Mouse (Mus musculus) NIH3T3 (cell line): ENCODE data around the gene Ppp1r1c.
A peak's percentile ranks its signal among the peaks of the same experiment; 100 is the strongest.
"Not testable (repeated sequence)": the region's sequence is repeated elsewhere in the genome, so short reads cannot be mapped to it uniquely, and the experiment has no call there.

Experiments
- DNase-seq: peaks from one replicate; pipeline ENCODE4 v3.0.0-alpha.2; 2012; ENCODE audit warnings: low read depth

Gene Ppp1r1c

DNA sequence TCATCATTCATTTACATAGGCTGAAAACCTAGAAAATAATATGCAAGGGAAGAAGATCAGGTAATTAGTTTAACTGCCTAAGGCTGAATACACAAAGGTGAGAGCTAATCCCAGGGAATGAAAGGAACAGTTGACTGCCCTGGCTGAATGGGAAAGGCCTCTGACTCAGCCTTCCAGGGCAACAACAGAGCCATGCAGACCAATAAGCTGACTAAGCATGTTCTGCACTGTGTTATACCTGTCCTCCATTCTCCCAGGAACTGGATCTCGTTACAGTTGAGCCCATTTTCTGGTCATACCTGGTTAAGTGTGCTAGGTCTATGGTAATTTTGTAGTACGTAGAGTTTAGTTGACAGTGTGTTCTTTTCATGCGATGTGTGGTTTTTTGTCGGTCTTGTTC, 36.6 kb downstream of the Ppp1r1c start:
- DNase-seq, result no peak

DNA sequence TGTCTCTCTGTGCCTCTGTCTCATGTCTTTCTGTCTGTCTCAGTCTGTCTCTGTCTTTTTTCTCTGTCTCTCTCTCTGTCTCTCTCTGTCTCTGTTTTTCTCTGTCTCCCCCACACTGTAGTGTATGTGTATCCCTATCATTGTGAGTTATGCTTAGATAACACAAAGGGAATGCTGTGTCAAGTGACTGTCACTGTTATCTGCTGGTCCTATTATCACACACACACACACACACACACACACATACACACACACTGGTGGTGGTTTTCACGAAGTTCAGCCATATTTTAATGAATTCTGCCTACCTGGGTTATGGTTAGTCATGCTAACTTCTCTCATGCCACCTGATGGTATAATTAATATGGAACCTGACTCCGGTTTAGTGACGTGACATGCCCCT, 44.1 kb downstream of the Ppp1r1c start:
- DNase-seq, result no peak

DNA sequence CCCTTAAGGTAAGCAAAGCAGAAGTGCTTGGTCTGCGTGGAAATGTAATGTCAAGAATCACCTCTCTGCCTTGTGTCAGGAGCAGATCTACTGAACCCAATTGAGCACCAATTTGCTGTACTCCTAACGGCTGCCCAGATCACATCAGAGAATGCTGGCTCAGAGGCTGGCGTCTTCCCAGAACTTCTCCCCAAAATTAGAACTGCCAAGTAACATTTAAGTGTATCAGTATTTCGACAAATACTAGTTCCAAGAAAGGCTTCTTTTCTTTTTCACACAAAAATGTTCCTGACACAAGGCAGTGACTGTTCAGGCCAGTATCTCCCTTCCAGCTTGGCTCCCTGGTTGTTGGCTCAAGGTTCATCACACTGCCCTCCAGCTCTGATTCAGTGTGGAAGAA, 52.4 kb downstream of the Ppp1r1c start:
- peak; percentile 27 for DNase-seq

DNA sequence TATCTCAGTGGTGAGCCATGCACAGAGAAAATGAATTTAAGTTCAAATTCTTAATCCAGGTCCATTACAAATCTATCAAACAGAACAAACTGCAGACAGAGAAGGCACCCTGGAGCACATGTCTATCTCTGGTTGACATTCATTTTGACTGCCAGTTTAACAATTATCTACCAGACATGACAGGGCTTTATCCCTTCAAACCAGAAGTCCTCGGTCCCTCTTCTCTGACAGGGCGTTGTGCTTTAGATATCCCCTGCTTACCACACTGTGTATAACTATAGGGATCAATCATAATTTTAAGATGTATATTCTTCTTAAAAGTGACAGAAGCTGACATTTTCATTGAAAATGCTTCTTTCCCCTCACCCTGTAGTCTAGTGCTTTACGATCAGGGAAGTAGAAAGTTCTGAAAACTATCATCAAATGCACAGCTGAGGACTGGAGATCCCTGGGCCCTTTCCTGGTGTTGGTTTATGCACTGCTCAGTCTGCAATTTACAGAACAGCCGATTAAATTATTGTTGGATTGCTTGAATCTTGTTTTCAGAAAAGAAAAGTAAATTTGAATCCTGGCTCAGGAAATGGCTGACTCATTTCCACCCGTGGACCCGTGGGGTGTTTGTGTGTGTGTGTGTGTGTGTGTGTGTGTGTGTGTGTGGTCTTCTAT, 55.3 kb downstream of the Ppp1r1c start:
- DNase-seq, result no peak

DNA sequence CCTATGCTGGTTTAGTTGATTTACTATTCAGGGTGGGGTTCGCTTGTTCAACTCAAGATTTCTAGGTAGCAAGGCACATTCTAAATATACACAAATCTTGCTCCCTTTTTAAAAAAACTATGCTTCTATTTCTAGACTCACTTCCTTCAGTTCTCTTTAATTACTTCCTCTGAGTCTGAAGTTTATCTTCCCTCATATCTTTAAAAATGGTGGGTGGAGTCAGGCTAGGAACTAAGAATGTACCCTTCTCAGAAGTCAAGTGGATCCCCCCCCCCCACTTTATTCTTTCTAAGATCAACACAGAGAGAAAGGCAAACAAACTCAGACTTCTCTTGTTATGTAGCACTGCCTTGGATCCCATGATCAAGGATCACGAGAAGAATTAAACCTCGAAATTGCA, 57.5 kb downstream of the Ppp1r1c start:
- DNase-seq, result no peak

DNA sequence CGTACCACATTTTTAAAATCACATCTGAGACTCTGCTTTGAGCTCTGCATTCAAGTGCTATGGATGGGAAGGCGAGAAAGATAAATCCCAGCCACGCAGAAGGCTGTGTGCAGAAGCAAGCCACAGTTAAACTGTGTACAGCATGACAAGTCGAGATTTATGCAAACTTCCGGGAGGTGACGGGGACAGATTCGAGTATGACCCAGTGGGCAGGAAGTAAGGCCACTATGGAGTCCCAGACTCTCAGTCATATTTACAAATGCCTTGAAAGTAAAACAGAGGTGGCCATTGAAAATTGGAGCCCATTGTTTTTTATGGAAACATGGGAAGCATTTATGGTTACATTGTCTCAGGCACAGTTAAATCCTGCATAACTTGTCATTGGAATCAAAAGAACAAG, 58.1 kb downstream of the Ppp1r1c start:
- DNase-seq, result no peak

DNA sequence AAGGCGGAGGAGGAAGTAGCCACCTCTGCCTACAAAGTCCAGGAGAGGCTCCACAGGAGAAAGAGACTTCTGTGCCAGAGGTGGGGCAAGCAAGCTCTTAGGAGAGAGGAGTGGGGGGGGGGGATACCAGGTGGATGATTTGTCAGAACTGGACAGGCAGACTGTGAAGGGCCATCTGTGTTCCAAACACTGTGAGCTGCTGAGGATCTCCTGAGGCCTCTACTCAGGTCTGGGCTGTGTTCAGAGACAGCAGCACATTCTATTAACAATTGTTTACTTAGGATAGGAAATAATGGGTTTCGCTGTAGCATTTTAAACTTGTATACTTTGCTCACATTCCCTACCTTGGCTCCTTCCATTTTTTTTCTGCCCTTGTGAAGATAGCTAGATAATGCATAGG, 61.0 kb downstream of the Ppp1r1c start:
- no peak for DNase-seq

DNA sequence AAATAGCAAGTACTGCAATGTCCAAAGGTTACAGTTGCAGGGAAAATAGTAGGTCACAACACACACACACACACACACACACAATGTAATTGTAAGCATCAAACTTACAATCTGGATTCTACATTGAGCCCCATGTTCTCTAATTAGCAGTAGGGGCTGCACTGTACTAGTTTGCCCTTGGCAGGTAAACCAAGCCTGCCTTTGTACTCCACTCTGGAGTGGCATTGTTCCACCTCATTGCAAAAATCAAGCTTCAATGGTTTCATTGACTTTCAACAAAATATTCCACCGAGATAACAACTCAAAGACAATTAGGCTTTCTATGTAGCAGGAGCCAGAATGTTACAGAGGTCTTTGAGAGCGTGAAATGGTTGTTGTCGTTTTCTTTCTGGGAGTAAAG, 62.7 kb downstream of the Ppp1r1c start:
- no peak for DNase-seq

DNA sequence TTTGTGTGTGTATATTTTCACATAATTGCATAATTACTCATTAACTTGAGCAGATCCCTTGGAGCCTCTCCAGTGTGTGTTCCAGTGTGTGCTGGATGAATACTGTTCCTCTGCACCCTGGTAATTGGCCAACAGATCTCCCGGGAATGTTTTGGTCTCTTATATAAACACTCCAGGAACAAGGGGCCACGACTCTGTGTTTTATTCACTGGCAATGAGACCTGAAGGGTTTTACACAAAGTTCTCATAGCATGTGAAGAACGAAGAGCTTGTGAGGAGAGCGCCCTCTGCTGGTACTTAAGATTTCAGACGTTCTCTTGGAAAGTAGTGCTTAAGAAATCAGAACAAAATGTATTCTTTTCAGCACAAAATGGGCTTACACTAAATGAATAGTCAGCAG, 66.8 kb downstream of the Ppp1r1c start:
- DNase-seq, result peak; percentile 93

DNA sequence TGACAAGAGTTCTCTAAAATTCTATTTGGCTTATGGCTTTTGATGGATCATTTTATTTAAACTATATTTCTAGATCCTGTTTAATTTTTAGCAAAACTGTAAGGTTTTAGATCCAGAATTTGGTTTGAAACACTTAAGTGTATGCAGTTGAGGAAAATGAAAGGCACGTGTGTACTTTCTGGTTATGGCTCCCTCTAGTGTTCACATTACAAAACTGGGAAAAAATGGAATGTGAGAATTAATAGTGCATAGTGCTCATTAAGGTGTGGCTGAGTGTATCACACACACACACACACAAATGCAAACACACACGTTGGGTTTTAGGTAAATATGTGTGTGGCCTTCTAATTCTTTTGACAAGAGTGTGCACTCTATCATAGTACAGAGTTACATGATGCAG, 70.2 kb downstream of the Ppp1r1c start:
- DNase-seq, result peak; percentile 6

DNA sequence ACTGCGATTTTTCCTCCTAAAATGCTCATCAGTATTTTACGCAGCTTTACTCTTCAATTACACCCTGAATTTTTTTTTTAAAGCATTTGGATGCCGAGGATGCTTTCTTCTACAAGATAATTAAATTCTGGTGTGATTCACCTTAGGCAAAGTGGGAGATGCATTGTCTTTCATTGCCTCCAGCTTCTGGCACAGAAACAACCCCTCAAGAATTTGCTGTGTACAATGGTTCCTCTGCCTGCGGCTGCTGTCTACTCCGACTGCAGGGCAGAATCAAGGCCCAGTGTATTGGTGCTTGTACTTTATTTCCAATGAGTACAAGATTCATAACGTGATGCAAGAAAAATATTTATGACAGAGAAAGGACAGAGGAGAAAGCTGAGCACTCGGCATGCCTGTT, 73.2 kb downstream of the Ppp1r1c start:
- DNase-seq, result no peak

DNA sequence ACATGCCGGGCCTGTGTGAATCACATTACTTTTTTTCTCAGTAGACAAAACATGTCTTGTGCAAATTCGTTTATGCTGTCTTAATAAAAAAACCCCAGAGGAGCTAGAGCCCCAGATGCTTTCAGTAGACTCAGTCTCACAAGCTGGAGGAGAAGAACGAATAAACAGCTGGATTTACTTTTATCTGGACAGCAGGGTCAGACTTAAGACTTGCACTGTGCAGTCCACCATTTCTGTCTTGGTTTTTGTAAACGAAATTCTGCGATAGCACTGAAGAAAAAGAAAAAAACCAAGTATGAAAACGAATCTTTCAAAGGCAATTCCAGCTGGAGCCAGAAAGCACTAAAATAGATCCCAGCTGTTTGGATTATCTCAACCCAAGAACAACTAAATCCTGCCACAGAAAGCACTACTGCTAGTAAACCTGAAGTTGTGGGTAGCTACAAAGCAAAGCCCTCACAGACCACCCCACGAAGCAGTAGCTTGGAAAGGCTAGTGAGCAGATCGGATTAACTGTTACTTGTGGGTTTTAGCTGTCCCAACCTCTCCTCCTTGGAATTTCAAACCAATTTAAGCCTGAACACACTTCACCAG, 78.1 kb downstream of the Ppp1r1c start:
- DNase-seq, result no peak

DNA sequence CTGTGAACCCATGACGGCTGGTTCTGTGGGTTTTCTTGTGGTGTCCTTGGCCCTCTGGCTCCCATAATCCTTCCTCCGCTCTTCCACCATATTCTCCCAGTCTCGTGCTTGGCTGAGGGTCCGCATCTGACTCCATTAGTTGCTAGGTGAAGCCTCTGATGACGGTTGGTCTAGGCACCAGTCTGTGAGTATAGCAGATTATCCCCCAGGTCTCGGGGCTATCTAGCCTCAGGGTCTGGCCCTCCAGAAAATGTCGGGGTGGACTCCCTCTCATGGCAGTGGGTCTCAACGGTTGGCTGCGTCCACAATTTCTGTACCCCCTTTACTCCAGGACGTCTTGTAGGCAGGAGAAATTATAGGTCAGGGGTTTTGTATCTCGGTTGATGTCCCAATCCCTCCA, 78.9 kb downstream of the Ppp1r1c start:
- no peak for DNase-seq

DNA sequence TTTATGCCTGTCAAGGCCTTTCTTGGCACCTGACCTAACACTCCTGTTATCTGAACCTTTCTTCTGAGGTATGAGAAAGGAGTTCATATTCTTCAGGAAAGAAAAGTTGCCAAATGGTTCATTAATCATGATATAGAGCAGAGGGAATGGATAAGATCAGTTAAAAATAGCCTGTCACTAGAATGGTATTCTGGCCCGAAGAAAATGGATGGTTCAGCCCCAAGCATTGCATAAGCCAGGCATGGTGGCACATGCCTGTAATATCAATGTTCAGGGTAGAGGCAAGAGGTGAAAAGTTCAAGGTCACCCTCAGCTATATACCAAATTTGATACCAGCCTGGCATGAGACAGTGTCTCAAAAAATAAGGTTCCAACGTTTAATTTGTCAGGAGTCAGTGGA, 85.6 kb downstream of the Ppp1r1c start:
- no peak for DNase-seq

DNA sequence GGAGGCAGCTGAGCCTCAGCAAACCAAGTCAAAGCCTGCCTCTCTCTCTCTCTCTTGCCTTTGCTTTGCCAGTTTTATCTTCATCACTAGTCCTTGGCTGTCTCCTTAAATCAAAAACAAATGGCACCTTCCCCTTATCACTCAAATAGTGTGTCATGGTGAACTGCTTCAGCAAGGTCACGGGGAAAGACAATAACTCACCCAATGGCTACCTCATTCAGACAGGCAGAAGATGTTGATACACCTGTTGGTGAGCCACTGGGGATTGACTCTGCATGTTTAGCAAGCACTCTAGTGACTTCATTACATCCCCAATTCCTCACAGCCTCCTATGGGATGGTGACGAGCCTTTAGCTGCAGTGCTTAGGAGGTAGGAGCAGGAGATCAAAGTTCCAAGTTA, 89.9 kb downstream of the Ppp1r1c start:
- DNase-seq, result no peak

DNA sequence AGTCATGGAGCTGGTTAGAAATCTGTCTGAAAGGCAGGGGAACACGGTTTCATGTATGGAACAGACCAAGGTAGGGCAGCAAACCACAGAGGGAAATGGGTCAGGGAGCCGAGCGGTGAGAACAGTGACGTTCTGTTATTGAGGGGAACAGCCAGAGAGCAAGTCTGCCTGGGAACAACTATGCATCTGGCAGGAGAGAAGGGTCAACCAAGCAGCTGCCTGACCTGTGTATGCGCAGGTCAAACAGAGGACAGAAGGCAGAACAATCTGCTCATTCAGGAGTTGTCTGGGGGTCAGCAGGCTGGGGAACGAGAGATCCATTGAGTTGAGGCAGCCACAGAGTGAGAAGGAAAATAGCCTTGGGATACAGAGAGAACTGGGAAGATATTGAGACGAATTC, 91.0 kb downstream of the Ppp1r1c start:
- DNase-seq, result no peak

DNA sequence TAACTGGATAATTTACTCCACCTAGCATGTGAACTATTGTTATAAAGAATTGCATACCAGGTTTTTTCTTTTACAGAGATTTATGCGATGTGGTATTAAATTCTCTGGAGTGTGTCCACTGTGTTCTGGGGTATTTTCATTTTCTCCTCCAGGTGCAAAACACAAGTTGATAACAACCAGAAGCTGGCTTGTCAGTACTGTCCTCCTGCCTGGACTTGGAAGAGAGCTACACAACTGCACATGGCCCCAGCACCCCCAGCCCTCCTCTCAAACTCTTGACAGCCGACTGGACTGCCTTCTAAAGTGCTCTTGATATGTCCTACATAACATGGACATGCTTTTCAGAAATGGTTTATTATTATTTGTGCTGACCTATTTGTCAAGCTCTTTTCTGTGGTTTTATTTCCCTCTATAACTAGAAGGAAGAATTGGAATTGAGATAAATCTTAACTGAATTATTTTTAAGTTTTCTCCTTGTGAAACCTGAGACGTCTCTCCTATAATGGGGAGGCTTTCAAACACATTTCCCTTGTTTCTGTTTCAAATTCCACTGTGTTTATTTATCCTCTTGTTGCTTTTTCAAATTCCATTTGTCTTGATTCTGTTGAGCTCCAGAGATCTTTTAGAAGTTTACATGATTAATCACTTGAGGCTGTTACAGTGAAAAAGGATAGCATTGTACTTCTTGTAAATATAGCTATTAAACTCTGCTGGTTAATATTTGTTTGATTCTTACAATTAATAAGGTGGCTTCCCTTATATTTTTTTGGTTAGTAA, 108.3 kb downstream of the Ppp1r1c start:
- DNase-seq, result no peak

DNA sequence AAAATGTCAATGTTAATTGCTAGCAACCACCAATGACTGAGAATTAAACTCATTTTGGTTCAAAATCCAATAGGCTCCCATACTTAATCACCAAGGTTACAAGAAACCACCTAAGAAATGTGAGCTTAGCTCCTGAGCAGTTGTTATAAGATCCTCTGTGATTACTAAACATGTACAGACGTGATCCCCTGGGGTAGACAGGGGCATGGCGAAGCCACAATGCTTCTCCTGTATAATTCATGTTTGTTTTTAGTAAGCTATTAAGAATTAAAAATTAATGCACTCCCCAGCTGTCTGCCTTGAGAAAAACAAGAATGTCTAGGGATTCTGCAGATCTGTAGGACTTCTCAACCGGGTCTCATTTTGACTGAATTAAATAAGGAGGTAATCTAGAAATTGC, 112.0 kb downstream of the Ppp1r1c start:
- DNase-seq, result no peak

DNA sequence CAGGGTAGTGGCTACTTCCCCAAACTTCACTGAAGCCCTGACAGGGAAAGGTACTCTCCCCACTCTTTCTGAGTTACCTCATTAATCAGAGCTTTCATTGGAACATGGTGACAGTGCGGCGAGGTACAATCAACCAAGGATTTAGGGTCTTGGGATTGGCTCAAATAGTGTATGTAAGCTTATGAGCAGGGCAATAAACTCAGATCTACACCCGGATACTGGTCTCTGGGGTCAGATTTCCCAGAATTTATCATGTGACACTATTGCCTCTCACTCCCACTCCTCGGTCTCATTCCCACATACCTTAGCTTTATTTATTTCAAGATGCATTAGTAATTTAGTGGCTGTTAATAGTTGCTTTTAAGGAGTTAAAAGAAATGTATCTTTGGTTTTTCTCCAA, 118.3 kb downstream of the Ppp1r1c start:
- no peak for DNase-seq

DNA sequence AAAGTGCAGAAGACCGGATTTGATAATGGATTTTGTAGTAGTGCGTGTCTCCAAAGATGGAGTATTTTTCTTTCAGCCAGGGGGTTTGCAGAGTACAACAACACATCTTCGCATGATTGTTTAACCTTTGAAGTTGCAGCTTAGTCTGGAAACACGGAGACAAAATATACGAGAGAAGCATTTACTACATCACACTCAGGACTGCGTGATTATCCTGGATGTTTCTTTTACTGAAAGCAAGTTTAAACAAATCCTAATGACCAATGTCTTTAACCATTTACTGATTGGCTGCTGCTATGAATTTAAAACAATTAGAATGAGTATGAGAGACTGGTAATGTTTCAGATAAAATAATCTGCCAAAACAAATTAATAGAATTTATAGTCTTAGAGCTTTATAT, 131.5 kb downstream of the Ppp1r1c start:
- DNase-seq, result no peak

DNA sequence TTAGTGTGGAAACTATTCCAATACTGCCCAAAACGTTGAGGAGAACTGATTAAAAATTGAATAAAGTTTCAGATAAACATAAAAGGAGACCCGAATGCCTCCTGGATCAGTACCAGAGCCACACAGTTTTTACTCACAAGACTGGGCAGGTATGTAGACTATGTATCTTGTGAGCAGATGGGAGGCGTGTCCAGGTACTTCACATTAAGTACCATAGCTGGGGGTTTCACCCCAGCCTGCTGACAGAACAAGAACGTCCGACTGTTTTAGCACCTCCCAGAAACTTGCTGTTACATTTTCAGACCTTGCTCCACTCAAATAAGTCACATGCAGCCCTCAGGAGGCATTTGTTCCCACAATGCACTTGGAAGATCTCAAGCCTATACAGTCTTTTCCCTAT, 131.9 kb downstream of the Ppp1r1c start:
- DNase-seq, result no peak

DNA sequence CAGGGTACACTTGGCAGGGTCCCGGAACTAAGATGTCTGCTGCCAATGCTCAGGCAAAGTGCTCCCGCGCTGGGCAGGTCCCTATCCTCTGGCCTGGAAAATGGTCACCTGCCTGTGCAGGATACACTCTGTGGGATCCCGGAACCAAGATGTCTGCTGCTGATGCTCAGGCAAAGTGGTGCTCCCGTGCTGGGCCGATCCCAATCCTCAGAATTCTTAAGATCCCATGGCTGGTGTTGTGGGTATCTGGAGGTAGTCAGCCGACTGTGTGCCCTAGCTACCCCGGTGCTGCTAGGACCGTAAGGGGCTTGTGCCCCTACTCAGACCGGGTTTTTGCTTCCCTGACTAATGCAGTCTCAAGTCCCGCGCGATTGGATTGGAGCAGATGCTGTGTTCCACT, 139.8 kb downstream of the Ppp1r1c start:
- DNase-seq, result not testable (repeated sequence)

DNA sequence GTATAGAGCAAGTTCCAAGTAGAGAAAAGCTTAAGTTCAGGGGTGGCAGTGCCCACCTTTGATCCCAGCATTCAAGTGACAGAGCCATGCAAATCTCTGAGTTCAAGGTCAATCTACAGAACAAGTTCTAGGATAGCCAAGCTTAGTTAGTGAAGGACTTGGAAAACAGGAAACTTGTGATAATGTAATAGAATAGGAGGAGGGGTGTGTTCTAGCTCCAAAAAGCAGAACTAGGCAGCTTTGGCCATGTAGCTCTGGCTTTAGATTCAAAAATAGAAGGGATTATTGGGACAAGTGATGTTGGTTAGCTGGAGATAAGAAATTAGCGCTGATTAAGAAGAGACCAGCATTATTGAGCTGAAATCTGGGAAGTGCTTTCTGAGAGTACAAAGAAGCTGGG, 149.3 kb downstream of the Ppp1r1c start:
- DNase-seq, result no peak
